Mouse (Mus musculus) hindbrain, embryonic 15.5 days (tissue): ENCODE measurements around the gene Zfp384. TPM values are rescaled to one million over a fixed set of nuclear protein-coding genes. Genes with fewer than 3 reads are reported as not detected.

Experiments
- ATAC-seq: fragments of 200-750 bp; cut with Nextera tagmentation; 2 replicates; pipeline ENCODE4 v1.8.0; 2017; ENCODE audit warnings: low read depth, moderate number of reproducible peaks, moderate TSS enrichment; ENCODE audit not compliant: low FRiP score
- H3K27ac ChIP-seq: fragments of 300-500 bp; sonication (generic); replicated peaks from 2 replicates; pipeline ENCODE4 v1.5.1; 2015; ENCODE audit warnings: mild to moderate bottlenecking, inconsistent platforms
- H3K27me3 ChIP-seq: fragments of 300-500 bp; sonication (generic); 2 replicates; pipeline ENCODE4 v1.6.1; 2015; ENCODE audit warnings: control low read depth, inconsistent platforms
- H3K36me3 ChIP-seq: fragments of 300-500 bp; sonication (generic); 2 replicates; pipeline ENCODE4 v1.6.1; 2015; ENCODE audit warnings: control low read depth, inconsistent platforms
- H3K4me1 ChIP-seq: fragments of 300-500 bp; sonication (generic); replicated peaks from 2 replicates; pipeline ENCODE4 v1.6.1; 2015; ENCODE audit warnings: control low read depth, inconsistent platforms
- H3K4me2 ChIP-seq: fragments of 300-500 bp; sonication (generic); 2 replicates; pipeline ENCODE4 v1.6.1; 2015; ENCODE audit warnings: moderate library complexity, mild to moderate bottlenecking, inconsistent platforms
- H3K4me3 ChIP-seq: fragments of 300-500 bp; sonication (generic); 2 replicates; pipeline ENCODE4 v1.5.1; 2015; ENCODE audit warnings: mild to moderate bottlenecking, inconsistent platforms
- H3K9ac ChIP-seq: fragments of 300-500 bp; sonication (generic); 2 replicates; pipeline ENCODE4 v1.6.1; 2015; ENCODE audit warnings: inconsistent platforms
- H3K9me3 ChIP-seq: fragments of 300-500 bp; sonication (generic); 2 replicates; pipeline ENCODE4 v1.6.1; 2016; ENCODE audit warnings: control low read depth, inconsistent platforms
- WGBS: fragments of 180-500 bp; shearing (Covaris S2); methylation state at CpG from one replicate; pipeline ENCODE4 v1.1.7; 2015; 5-methylcytosine and 5-hydroxymethylcytosine counted together
- polyA plus RNA-seq: library from polyadenylated mRNA; unstranded; fragments of >200 nt; fragmentation: Nextera tagmentation; extraction: Ambion mirVana; gene quantifications from 2 replicates; pipeline ENCODE4 v1.2.1, GENCODE M21; 2015

Gene Zfp384
- polyA plus RNA-seq, 1 experiment from 2014 or later = 14.9 TPM

DNA sequence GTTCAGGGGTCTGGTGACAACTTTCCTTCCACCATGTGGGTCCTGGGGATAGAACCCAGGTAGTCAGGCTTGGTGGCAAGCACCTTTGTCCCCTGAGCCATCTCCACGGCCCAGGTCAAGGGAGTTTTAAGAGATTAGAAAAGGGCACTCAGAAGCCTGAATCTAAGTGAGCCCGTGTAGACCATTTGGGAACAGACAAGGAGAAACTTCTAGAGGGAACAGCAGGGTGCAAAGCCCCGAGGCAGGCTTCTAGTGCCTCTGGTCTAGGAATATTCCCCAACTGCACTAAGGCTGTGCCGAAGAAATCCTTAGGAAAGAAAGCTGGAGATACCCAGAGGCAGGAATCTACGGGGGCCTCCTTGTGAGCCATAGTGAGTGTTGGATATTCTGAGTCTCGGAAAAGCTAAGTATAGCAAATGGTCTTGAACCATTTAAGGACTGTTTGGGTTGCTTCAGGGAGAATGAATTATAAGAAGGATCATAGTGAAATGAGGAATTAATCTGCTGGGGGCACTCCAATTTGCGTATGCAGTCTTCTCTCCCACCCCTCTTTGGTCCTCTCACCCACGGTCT is 13.0 kb upstream of the Zfp384 start:
- peak overlapping the region; percentile 85 for H3K4me2 ChIP-seq
- peaks cover 12% of the 10 kb centered on the region for H3K36me3 ChIP-seq
- no peaks in the 10 kb centered on the region for H3K9me3 ChIP-seq
- H3K4me3 ChIP-seq = peak overlapping the region; percentile 61
- WGBS = 40% methylated on average over 8 of the region's 8 CpGs
- H3K27me3 ChIP-seq = peaks cover 24% of the 10 kb centered on the region
- peak overlapping the region; percentile 95 for H3K9ac ChIP-seq
- peak overlapping the region; percentile 89 for H3K27ac ChIP-seq
- peaks cover 27% of the 10 kb centered on the region for H3K4me1 ChIP-seq
- ATAC-seq = no peak

DNA sequence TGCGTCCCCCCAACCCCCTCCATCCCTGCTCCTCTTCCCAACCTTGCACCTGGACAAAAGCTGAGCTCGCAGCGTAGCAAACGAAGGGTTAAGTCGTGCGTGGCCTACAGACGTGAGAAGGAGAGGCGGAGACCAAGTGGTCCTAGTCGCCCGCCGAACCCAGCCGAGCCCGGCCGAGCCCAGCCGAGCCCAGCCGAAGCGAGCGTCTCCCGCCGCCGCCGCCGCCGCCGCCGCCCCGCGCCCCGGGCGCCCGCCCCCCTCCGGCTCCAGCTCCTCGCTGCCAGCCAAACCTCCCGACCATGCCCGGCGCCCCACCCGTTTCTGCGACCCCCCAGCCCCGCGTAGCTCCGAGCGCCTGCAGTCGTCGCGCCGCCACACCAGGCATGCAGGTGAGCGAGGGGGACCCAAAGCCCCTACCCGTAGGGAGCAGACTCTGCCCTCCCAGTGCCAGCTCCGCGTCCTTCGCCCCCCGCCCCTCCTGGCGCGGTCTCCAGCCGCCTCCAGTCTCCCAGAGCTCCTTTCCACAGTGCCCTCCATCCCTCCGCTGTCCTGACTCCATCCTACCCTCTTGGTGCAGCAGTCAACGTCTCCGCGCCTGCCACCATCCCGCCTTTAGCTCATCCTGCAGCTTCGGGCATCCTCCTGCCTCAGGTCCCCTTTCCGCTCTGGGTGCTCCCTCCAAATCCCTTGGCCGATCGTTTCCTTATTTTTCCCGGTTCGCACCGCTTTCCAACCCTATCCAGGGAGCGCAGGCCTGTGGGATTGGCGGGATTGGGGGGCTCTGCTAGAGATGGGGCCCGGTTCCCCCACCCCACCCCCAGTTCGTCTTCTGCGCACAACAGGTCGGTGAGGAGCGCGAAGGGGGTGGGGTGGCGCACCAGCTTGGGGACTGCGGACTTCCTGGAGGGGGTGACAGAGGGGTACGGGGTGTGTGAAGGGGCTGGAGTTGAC is 12.1 kb upstream of the Zfp384 start, which contains the start of gene Pianp:
Gene Pianp (plus strand): TSS at position 144 of the 951 bp plus-strand sequence.
- Histone ChIP-seq H3K4me1 (peaks cover 27% of the 10 kb centered on the region), H3K27ac (peak within 1 kb of the TSS; percentile 89), H3K9me3 (no peaks in the 10 kb centered on the region), H3K27me3 (peaks cover 24% of the 10 kb centered on the region), H3K4me3 (peak within 1 kb of the TSS; percentile 61), H3K4me2 (peak within 1 kb of the TSS; percentile 85), H3K36me3 (peaks cover 15% of the 10 kb centered on the region), H3K9ac (peak within 1 kb of the TSS; percentile 95)
- ATAC-seq = peak; percentile 85
- under 1% methylated on average over 56 of the region's 78 CpGs for WGBS

DNA sequence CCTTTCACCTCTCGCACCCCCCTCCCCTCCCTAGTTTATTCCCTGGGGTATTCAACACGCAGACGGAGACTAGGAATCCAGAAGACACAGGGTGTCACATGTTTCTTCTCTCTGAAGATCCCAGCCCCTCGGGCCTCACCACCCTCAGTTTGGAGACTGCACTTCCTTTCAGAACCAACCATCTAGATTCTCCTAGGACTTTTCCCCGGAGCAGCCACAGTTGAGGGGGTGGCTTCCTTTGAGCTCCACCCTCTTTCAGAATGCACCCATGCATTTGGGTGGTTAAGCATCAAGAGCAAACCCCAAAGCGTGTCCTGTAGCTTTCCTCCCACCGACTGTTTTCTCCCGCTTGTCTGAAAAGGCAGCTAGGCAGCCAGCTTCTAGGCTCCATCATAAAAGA is 10.9 kb upstream of the Zfp384 start:
- Histone ChIP-seq H3K4me3 (peak overlapping the region; percentile 61), H3K4me2 (peak overlapping the region; percentile 85), H3K9me3 (no peaks in the 10 kb centered on the region), H3K27me3 (peaks cover 21% of the 10 kb centered on the region), H3K36me3 (peaks cover 19% of the 10 kb centered on the region), H3K27ac (peak overlapping the region; percentile 89; the same call in 1 of the 2 replicates), H3K4me1 (peaks cover 27% of the 10 kb centered on the region), H3K9ac (peak overlapping the region; percentile 95)
- WGBS = 10% methylated on average over 8 of the region's 8 CpGs
- no peak for ATAC-seq

DNA sequence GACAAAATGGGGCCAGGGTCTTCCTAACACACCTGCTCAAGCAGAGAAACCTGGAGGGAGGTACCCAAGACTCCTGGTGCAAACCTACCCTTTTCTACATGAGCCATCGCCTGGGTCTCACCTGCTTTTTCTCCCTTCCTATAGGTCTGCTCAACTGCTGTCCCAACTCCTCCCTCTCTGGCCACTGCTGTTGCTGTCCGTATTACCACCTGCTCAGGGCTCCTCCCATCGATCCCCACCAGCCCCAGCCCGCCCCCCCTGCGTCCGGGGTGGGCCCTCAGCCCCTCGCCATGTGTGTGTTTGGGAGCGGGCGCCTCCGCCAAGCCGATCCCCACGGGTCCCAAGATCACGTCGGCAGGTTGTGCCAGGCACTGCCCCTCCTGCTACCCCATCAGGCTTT is 9.9 kb upstream of the Zfp384 start:
- Histone ChIP-seq H3K4me2 (peak overlapping the region; percentile 85; the same call in 1 of the 2 replicates), H3K27ac (no peak overlapping the region), H3K9me3 (no peaks in the 10 kb centered on the region), H3K9ac (no peak overlapping the region), H3K36me3 (peaks cover 19% of the 10 kb centered on the region), H3K4me1 (peaks cover 23% of the 10 kb centered on the region), H3K27me3 (peaks cover 21% of the 10 kb centered on the region), H3K4me3 (peak overlapping the region; percentile 61; the same call in 1 of the 2 replicates)
- no peak for ATAC-seq
- WGBS = 35% methylated on average over 14 of the region's 14 CpGs

DNA sequence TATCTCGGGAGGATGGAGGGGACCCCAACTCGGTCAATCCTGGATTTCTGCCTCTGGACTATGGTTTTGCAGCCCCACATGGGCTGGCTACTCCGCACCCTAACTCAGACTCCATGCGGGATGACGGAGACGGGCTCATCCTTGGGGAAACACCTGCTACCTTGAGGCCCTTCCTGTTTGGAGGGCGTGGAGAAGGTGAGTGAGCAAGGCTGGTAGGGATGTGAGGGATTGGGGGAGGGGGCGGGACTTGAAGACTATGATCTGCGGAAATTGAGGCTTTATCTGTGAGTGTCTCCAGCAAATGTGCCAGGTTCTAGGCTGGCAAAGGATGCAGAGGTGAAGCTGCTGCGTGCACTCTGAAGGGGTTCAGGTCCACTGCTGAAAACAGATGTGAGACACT is 9.4 kb upstream of the Zfp384 start:
- no peak overlapping the region for H3K9ac ChIP-seq
- peaks cover 23% of the 10 kb centered on the region for H3K4me1 ChIP-seq
- no peak overlapping the region for H3K4me2 ChIP-seq
- no peak for ATAC-seq
- WGBS = 41% methylated on average over 10 of the region's 10 CpGs
- no peaks in the 10 kb centered on the region for H3K9me3 ChIP-seq
- peaks cover 19% of the 10 kb centered on the region for H3K36me3 ChIP-seq
- H3K27me3 ChIP-seq = peaks cover 21% of the 10 kb centered on the region
- H3K4me3 ChIP-seq = no peak overlapping the region
- H3K27ac ChIP-seq = no peak overlapping the region

DNA sequence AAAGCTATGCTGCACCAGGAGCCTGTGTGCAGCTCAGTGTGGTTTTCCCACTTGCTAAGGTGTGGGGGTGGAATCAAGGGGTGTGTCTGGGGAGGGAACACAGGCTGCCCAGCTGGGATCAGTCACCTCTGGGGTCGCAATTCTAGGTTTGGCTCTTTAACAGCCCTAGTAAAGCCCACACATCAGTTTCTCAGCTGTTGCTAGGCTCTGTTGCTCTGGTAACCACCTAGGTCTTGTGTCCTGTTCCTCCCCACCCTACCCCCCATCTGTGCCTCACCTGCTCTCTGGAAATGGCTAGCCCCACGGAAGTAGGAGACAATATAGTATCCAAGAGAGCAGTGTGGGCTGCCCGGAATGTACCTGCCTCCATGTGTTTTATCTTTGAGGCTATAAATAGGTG is 5.2 kb upstream of the Zfp384 start:
- Histone ChIP-seq H3K4me3 (no peak overlapping the region), H3K4me2 (no peak overlapping the region), H3K36me3 (peaks cover 19% of the 10 kb centered on the region), H3K4me1 (peaks cover 17% of the 10 kb centered on the region), H3K27me3 (peaks cover 18% of the 10 kb centered on the region), H3K27ac (no peak overlapping the region), H3K9me3 (no peaks in the 10 kb centered on the region), H3K9ac (no peak overlapping the region)
- 40% methylated on average over 3 of the region's 3 CpGs for WGBS
- ATAC-seq = no peak

DNA sequence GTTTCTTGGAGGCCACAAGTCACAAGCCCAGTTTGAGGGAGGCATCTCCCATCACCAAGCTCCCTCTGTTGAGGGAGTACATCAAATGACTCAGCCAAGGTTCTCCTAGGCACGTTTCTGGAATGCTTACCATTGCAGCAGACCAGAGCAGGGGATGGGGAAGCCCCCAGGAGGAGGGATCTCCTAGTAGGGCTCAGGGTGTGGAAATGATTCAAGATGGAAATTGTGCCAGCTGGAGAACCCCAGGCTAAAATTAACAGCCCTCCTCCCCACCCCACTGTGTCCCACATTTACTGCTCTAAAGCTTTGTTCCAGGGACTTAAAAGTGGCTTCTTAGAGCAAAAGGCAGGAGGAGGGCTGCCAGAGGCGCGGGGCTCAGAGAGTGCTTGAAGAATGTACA is 3.9 kb upstream of the Zfp384 start:
- no peak overlapping the region for H3K9ac ChIP-seq
- peaks cover 13% of the 10 kb centered on the region for H3K36me3 ChIP-seq
- H3K9me3 ChIP-seq = no peaks in the 10 kb centered on the region
- H3K4me2 ChIP-seq = no peak overlapping the region
- H3K4me1 ChIP-seq = peaks cover 11% of the 10 kb centered on the region
- no peak for ATAC-seq
- peaks cover 7% of the 10 kb centered on the region; the same call in 1 of the 2 replicates for H3K27me3 ChIP-seq
- H3K27ac ChIP-seq = no peak overlapping the region
- H3K4me3 ChIP-seq = no peak overlapping the region
- WGBS = 37% methylated on average over 3 of the region's 3 CpGs

DNA sequence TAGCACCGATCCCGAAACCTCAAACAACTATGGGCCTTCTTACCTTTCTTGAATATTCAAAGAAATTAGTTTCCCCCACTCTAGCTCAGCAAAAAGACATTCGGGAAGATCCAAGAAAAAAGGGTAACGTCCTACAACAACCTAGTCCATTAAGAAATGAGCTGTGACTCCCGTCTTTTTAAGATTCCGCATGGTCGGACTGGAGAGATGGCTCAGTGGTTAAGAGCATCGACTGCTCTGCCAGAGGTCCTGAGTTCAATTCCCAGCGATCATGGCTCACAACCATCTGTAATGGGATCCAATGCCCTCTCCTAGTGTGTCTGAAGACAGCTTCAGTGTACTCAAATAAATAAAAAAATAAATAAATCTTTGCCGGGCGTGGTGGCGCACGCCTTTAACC is 885 bp upstream of the Zfp384 start:
- Histone ChIP-seq H3K4me2 (peak overlapping the region; percentile 60), H3K27ac (peak overlapping the region; percentile 98), H3K4me1 (peaks cover 40% of the 10 kb centered on the region), H3K27me3 (no peaks in the 10 kb centered on the region), H3K9me3 (no peaks in the 10 kb centered on the region), H3K9ac (peak overlapping the region; percentile 38), H3K36me3 (peaks cover 17% of the 10 kb centered on the region; the same call in 1 of the 2 replicates), H3K4me3 (peak overlapping the region; percentile 74)
- 42% methylated on average over 13 of the region's 13 CpGs for WGBS
- ATAC-seq = peak; percentile 0; the same call in 1 of the 2 replicates

DNA sequence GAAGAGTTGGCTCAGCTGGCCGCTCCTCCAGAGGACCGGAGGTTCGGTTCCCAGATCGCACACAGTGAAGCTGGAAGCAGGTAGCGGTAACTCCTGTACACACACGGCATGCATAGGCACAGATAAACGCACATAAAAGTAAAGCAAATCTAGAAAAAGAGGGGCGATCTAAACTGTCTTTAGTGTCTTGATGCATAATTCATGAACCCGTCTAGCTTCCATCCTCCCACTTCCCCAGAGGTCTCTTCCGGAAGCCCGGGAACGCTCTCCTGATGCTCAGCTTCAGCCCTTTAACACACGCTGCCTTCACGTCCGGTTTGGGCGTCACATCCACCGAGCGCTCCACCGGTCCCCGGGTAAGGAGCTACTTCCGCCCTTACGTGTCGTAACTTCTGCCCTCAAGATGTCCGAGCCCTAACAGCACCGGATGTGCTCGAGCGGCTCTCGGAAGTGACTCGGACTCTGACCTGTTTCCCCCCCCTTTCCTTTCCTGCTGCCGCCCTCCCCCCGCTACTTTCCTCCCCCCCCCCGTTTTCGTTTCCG is 288 bp upstream of the Zfp384 start:
- peak; percentile 98 for ATAC-seq
- peak overlapping the region; percentile 94 for H3K4me2 ChIP-seq
- peak overlapping the region; percentile 98 for H3K27ac ChIP-seq
- H3K36me3 ChIP-seq = peaks cover 21% of the 10 kb centered on the region; the same call in 1 of the 2 replicates
- under 1% methylated on average over 29 of the region's 34 CpGs for WGBS
- peaks cover 44% of the 10 kb centered on the region for H3K4me1 ChIP-seq
- peak overlapping the region; percentile 78 for H3K9ac ChIP-seq
- no peaks in the 10 kb centered on the region for H3K9me3 ChIP-seq
- peak overlapping the region; percentile 74 for H3K4me3 ChIP-seq
- no peaks in the 10 kb centered on the region for H3K27me3 ChIP-seq

DNA sequence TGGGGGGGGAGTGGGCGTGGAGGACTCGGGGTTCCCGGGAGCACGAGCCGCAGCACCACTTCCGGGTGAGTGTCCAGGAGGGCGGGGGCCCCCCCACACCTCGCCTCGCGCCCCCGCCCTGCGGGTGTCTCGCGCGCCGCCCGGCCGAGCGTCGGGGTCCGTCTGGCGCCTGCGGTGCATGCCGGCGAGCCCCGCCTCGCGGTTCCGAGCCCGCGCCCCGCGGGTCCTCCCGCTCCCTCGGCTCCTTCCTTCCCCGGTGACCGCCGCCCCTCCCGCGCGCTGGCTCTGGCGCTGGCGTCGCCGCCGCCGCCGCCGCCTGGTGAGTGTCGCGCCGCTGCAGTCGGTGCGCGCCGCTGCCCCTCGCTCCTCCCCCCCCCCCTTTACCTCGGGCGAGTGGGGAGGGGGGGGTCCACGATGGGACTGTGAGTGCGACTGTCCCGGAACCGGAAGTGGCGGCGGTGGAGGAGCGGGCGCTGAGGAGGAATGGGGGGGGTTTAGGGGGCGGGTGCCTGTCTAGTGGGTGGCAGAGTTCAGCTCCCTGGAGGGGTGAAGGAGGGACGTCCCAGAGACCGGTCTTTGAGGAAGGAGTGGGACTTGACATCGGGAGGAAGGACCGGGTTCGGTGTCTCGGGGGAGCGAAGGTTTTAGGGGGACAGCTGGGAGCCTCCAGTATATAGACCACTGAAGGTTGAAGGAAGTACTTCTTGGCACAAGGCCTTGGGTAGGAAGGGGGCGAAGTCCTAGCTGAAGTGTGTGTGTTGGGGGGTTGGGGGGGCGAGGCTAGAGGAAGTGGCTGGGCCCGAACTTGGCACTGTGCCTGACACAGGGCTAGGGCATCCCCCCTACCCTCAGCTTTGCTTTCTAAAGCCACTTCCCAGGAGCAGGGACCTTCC is 482 bp downstream of the Zfp384 start:
- ATAC-seq = peak; percentile 90
- WGBS = under 1% methylated on average over 53 of the region's 78 CpGs

DNA sequence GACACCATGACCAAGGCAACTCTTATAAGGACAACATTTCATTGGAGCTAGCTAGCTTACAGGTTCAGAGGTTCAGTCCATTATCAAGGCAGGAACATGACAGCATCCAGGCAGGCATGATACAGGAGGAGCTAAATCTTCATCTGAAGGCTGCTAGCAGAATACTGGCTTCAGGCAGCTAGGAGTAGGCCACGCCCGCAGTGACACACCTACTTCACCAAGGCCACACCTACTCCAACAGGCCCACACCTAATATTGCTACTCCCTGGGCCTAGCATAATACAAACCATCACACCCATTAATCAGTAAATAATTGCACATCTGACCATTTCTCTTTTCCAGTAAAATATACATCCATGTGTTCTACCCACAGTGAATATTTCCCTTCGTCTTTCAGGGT is 8.7 kb downstream of the Zfp384 start:
- Histone ChIP-seq H3K9ac (no peak overlapping the region), H3K27me3 (no peaks in the 10 kb centered on the region), H3K27ac (no peak overlapping the region), H3K9me3 (no peaks in the 10 kb centered on the region), H3K4me3 (no peak overlapping the region), H3K4me2 (no peak overlapping the region), H3K36me3 (peaks cover 65% of the 10 kb centered on the region), H3K4me1 (peaks cover 10% of the 10 kb centered on the region)
- no peak for ATAC-seq
- 95% methylated on average over 3 of the region's 3 CpGs for whole genome bisulfite sequencing

More for the DNA sequence above, 482 bp downstream of the Zfp384 start:
- Histone ChIP-seq H3K27ac (peak overlapping the region; percentile 98), H3K9me3 (no peaks in the 10 kb centered on the region), H3K4me2 (peak overlapping the region; percentile 94), H3K27me3 (no peaks in the 10 kb centered on the region), H3K4me3 (peak overlapping the region; percentile 74), H3K36me3 (peaks cover 25% of the 10 kb centered on the region; the same call in 1 of the 2 replicates), H3K4me1 (peaks cover 46% of the 10 kb centered on the region), H3K9ac (peak overlapping the region; percentile 78)
